Mouse (Mus musculus): ENCODE measurements around the gene Plcg2. TPM values are rescaled to one million over a fixed set of nuclear protein-coding genes. Genes with fewer than 3 reads are reported as not detected.

Gene Plcg2
- polyA plus RNA-seq, 1 experiment, result 3.2 TPM

- Histone ChIP-seq H3K4me3 (ENCODE audit: insufficient read depth, low read length) (no peak overlapping the region), H3K27ac (ENCODE audit: insufficient read depth, low read length) (no peak overlapping the region), H3K4me1 (ENCODE audit: control insufficient read depth, insufficient read depth, low read length) (no peaks in the 10 kb centered on the region)
- TF ChIP-seq POLR2A (IDR thresholded peaks at IDR 0.05; ENCODE audit: low read depth, low read length), result no peak
- TF ChIP-seq CTCF (IDR thresholded peaks at IDR 0.05; ENCODE audit: borderline replicate concordance, insufficient read depth, low read length), result no peak
Measured at GRCm38 (mm10) chr8:117639631-117640030, 141.5 kb downstream of the Plcg2 start.

DNA sequence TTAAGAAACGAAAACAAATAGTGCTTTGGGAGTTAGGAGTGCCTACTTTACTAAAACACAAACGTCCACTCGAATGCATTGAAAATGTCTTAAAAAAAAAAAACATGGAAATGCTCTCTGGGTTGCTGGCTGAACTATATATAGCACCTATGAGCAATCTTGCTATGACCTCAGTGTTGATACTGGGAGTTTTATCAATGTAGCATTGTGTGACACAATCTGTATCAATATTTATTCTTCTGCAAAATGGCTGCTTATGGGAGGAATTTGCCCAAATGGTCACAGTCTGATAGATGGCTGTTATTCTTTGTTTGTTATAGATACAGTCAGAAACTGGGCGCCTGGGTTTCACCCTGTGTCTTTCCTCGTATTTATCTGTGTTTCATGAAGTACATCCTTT lies 147.4 kb downstream of the Plcg2 start:
- Histone ChIP-seq H3K4me1 (ENCODE audit: control insufficient read depth, insufficient read depth, low read length) (no peaks in the 10 kb centered on the region), H3K27ac (ENCODE audit: insufficient read depth, low read length) (no peak overlapping the region), H3K4me3 (ENCODE audit: insufficient read depth, low read length) (no peak overlapping the region)
- TF ChIP-seq POLR2A (IDR thresholded peaks at IDR 0.05; ENCODE audit: low read depth, low read length), result no peak
- no peak for TF ChIP-seq CTCF (IDR thresholded peaks at IDR 0.05; ENCODE audit: borderline replicate concordance, insufficient read depth, low read length)

- H3K4me3 ChIP-seq (ENCODE audit: insufficient read depth, low read length), result no peak overlapping the region
- TF ChIP-seq CTCF (IDR thresholded peaks at IDR 0.05; ENCODE audit: borderline replicate concordance, insufficient read depth, low read length), result peak; percentile 30; the same call in 1 of the 2 replicates
- TF ChIP-seq POLR2A (IDR thresholded peaks at IDR 0.05; ENCODE audit: low read depth, low read length), result no peak
- no peak overlapping the region for H3K27ac ChIP-seq (ENCODE audit: insufficient read depth, low read length)
- no peaks in the 10 kb centered on the region for H3K4me1 ChIP-seq (ENCODE audit: control insufficient read depth, insufficient read depth, low read length)
Measured at GRCm38 (mm10) chr8:117646020-117646419, 147.9 kb downstream of the Plcg2 start.

DNA sequence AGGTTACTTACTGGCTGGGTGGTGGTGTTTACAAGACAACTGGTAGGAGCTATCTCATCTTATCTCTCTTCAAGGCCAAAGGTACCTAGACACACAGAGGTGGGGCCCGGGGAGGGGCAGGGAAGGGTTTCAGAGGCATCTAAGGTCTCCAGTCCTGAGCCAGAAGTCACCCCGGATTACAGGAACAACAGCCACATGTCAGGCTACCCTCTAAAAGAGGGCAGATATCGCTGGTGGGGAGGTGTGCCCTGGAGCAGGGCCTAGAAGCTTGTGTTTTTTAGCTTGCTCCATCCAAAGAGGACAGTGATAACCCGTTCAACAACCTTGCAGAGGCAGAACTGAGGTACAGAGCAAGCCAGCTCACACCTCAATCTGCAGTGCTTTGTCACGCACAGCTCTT lies 148.3 kb downstream of the Plcg2 start:
- TF ChIP-seq POLR2A (IDR thresholded peaks at IDR 0.05; ENCODE audit: low read depth, low read length) (no peak), CTCF (IDR thresholded peaks at IDR 0.05; ENCODE audit: borderline replicate concordance, insufficient read depth, low read length) (no peak)
- no peaks in the 10 kb centered on the region for H3K4me1 ChIP-seq (ENCODE audit: control insufficient read depth, insufficient read depth, low read length)
- no peak overlapping the region for H3K27ac ChIP-seq (ENCODE audit: insufficient read depth, low read length)
- H3K4me3 ChIP-seq (ENCODE audit: insufficient read depth, low read length), result no peak overlapping the region

DNA sequence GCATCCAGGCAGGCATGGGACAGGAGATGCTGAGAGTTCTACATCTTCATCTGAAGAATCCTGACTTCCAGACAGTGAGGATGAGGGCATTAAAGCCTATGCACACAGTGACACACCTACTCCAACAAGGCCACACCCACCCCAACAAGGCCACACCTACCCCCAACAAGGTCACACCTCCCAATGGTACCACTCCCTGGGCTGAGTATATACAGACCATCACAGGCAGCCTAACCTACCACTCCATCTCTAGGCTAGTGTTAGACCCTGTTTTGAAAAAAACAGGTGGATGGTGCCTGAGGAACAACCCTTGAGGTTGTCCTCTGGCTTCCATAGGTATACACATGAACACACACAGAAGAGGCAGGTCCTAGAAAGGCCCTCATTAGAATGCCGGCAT lies 154.2 kb downstream of the Plcg2 start:
- H3K27ac ChIP-seq (ENCODE audit: insufficient read depth, low read length), result no peak overlapping the region
- no peak for TF ChIP-seq CTCF (IDR thresholded peaks at IDR 0.05; ENCODE audit: borderline replicate concordance, insufficient read depth, low read length)
- TF ChIP-seq POLR2A (IDR thresholded peaks at IDR 0.05; ENCODE audit: low read depth, low read length), result no peak
- no peak overlapping the region for H3K4me3 ChIP-seq (ENCODE audit: insufficient read depth, low read length)
- no peaks in the 10 kb centered on the region for H3K4me1 ChIP-seq (ENCODE audit: control insufficient read depth, insufficient read depth, low read length)

GRCm38 (mm10) chr8:117658990-117659389 lies 160.9 kb downstream of the Plcg2 start:
- TF ChIP-seq POLR2A (IDR thresholded peaks at IDR 0.05; ENCODE audit: low read depth, low read length), result no peak
- TF ChIP-seq CTCF (IDR thresholded peaks at IDR 0.05; ENCODE audit: borderline replicate concordance, insufficient read depth, low read length), result no peak
- Histone ChIP-seq H3K27ac (ENCODE audit: insufficient read depth, low read length) (no peak overlapping the region), H3K4me1 (ENCODE audit: control insufficient read depth, insufficient read depth, low read length) (no peaks in the 10 kb centered on the region), H3K4me3 (ENCODE audit: insufficient read depth, low read length) (no peak overlapping the region)

DNA sequence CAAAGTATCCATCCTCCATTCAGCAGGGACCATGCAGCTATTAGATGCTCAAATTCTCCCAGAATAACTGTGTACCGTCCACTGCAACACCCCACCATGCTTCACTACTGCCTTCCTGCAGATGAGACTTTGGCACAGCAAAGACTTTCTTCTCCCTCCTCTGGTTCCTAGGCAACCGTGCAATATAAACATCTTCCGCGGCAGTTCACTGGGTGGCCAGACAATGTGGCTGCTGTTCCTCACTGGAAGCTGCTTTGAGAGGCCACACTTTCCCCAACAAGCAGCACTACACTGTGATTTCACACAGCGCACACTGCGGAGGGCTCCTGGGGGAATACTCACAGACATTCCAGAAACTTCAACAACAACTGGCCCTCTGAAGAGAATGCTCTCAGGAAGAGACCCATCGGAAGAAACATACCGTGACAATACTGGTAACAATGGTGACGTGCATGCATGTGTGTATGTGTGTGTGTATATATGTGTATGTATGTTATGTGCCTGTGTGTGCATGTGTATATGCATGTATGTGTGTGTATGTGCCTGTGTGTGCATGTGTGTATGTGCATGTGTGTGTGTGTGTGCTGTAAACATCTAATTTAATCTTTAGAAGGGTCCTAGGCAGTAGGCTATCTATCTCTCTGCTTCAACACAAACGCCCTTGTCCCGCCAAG lies 162.4 kb downstream of the Plcg2 start:
- Histone ChIP-seq H3K27ac (ENCODE audit: insufficient read depth, low read length) (no peak overlapping the region), H3K4me3 (ENCODE audit: insufficient read depth, low read length) (no peak overlapping the region), H3K4me1 (ENCODE audit: control insufficient read depth, insufficient read depth, low read length) (no peaks in the 10 kb centered on the region)
- no peak for TF ChIP-seq POLR2A (IDR thresholded peaks at IDR 0.05; ENCODE audit: low read depth, low read length)
- no peak for TF ChIP-seq CTCF (IDR thresholded peaks at IDR 0.05; ENCODE audit: borderline replicate concordance, insufficient read depth, low read length)

GRCm38 (mm10) chr8:117667349-117668124 lies 169.4 kb downstream of the Plcg2 start:
- H3K4me1 ChIP-seq (ENCODE audit: control insufficient read depth, insufficient read depth, low read length), result no peaks in the 10 kb centered on the region
- no peak overlapping the region for H3K27ac ChIP-seq (ENCODE audit: insufficient read depth, low read length)
- no peak for TF ChIP-seq POLR2A (IDR thresholded peaks at IDR 0.05; ENCODE audit: low read depth, low read length)
- TF ChIP-seq CTCF (IDR thresholded peaks at IDR 0.05; ENCODE audit: borderline replicate concordance, insufficient read depth, low read length), result no peak
- no peak overlapping the region for H3K4me3 ChIP-seq (ENCODE audit: insufficient read depth, low read length)

- Histone ChIP-seq H3K4me3 (ENCODE audit: insufficient read depth, low read length) (no peak overlapping the region), H3K27ac (ENCODE audit: insufficient read depth, low read length) (no peak overlapping the region), H3K4me1 (ENCODE audit: control insufficient read depth, insufficient read depth, low read length) (no peaks in the 10 kb centered on the region)
- TF ChIP-seq CTCF (IDR thresholded peaks at IDR 0.05; ENCODE audit: borderline replicate concordance, insufficient read depth, low read length) (no peak), POLR2A (IDR thresholded peaks at IDR 0.05; ENCODE audit: low read depth, low read length) (no peak)
Measured at GRCm38 (mm10) chr8:117670461-117670860, 172.4 kb downstream of the Plcg2 start.

DNA sequence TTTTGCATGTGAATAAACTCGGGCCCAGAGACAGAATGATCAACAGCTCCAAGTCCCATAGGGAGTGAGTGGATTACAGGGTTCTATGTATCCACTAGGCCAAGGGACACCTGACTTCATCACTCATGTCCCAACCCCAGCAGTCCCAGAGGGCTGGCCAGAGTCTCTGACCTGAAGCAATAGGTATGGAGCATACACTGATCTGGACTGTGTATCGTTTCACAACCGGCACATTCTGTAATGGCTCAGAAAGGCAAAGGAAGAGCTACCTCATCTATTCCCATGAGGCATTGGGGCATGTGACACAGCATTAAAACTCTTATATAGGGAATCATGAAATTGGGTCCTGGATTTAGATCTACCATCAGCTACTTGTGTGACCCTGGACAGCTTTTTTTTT lies 174.5 kb downstream of the Plcg2 start:
- H3K4me3 ChIP-seq (ENCODE audit: insufficient read depth, low read length), result no peak overlapping the region
- TF ChIP-seq POLR2A (IDR thresholded peaks at IDR 0.05; ENCODE audit: low read depth, low read length) (no peak), CTCF (IDR thresholded peaks at IDR 0.05; ENCODE audit: borderline replicate concordance, insufficient read depth, low read length) (no peak)
- no peaks in the 10 kb centered on the region for H3K4me1 ChIP-seq (ENCODE audit: control insufficient read depth, insufficient read depth, low read length)
- H3K27ac ChIP-seq (ENCODE audit: insufficient read depth, low read length), result no peak overlapping the region
